Mouse (Mus musculus): Measurements from ENCODE around the gene Mt1.

Gene Mt1

GRCm38 (mm10) chr8:94172809-94173732 lies 5.8 kb upstream of the Mt1 start:
- DNase-seq (ENCODE audit: low spot score in 2 of 2): no peak

- no peak for DNase-seq (ENCODE audit: low spot score in 2 of 2)
Measured at GRCm38 (mm10) chr8:94173848-94174403, 5.0 kb upstream of the Mt1 start.

GRCm38 (mm10) chr8:94174619-94175213 lies 4.2 kb upstream of the Mt1 start:
- DNase-seq (ENCODE audit: low spot score in 2 of 2): no peak

GRCm38 (mm10) chr8:94177716-94178390 lies 1.0 kb upstream of the Mt1 start:
- DNase-seq (ENCODE audit: low spot score in 2 of 2): no peak

GRCm38 (mm10) chr8:94179713-94180560 lies 1.1 kb downstream of the Mt1 start:
- no peak for DNase-seq (ENCODE audit: low spot score in 2 of 2)

GRCm38 (mm10) chr8:94180561-94180908 lies 1.7 kb downstream of the Mt1 start:
- DNase-seq (ENCODE audit: low spot score in 2 of 2): no peak

- DNase-seq (ENCODE audit: low spot score in 2 of 2): no peak
Measured at GRCm38 (mm10) chr8:94182055-94182929, 3.4 kb downstream of the Mt1 start.

- peak in 1 of 2 experiments; percentile 68 for DNase-seq (ENCODE audit: low spot score in 2 of 2)
Measured at GRCm38 (mm10) chr8:94183117-94183516, 4.2 kb downstream of the Mt1 start.

- DNase-seq (ENCODE audit: low spot score in 2 of 2): no peak
Measured at GRCm38 (mm10) chr8:94184357-94184843, 5.5 kb downstream of the Mt1 start.

- DNase-seq (ENCODE audit: low spot score in 2 of 2): no peak
Measured at GRCm38 (mm10) chr8:94185791-94186190, 6.9 kb downstream of the Mt1 start.

- DNase-seq (ENCODE audit: low spot score in 2 of 2): no peak
Measured at GRCm38 (mm10) chr8:94186542-94186941, 7.7 kb downstream of the Mt1 start.

- no peak for DNase-seq (ENCODE audit: low spot score in 2 of 2)
Measured at GRCm38 (mm10) chr8:94187290-94188002, 8.6 kb downstream of the Mt1 start.

GRCm38 (mm10) chr8:94189275-94190031 lies 10.6 kb downstream of the Mt1 start:
- DNase-seq (ENCODE audit: low spot score in 2 of 2): peak in 1 of 2 experiments; percentile 75

GRCm38 (mm10) chr8:94191101-94191691 lies 12.3 kb downstream of the Mt1 start:
- DNase-seq (ENCODE audit: low spot score in 2 of 2): no peak

- DNase-seq (ENCODE audit: low spot score in 2 of 2): no peak
Measured at GRCm38 (mm10) chr8:94192926-94193325, 14.0 kb downstream of the Mt1 start.

- no peak for DNase-seq (ENCODE audit: low spot score in 2 of 2)
Measured at GRCm38 (mm10) chr8:94194591-94195223, 15.8 kb downstream of the Mt1 start.

GRCm38 (mm10) chr8:94199202-94199869 lies 20.5 kb downstream of the Mt1 start:
- DNase-seq (ENCODE audit: low spot score in 2 of 2): peak in 1 of 2 experiments; percentile 78

Data from left cerebral cortex, adult 9 months (tissue).